8 mouse cellular contexts compared by ENCODE assay signal in genomic region chr1:125911337-125911900, GRCm38 (mm10). TPM values are rescaled to one million over a fixed set of nuclear protein-coding genes. Genes with fewer than 3 reads are reported as not detected.
DNase-seq lines count a peak whose midpoint lies in the region; ATAC-seq lines count a peak whose summit lies in the region.

No protein-coding gene starts in this region.

- ATAC-seq in kidney, embryonic 15.5 days (replicated peaks; ENCODE audit: low FRiP score), result peak; percentile 75
- ATAC-seq in liver, embryonic 13.5 days (ENCODE audit: low read depth), result no peak

- peak overlapping the region; percentile 45 for H3K4me3 ChIP-seq in kidney, embryonic 15.5 days (replicated peaks)
- peak overlapping the region; percentile 45 for H3K4me3 ChIP-seq in liver, embryonic 13.5 days (replicated peaks)

- H3K9me3 ChIP-seq in kidney, embryonic 15.5 days (replicated peaks), result no peaks in the 10 kb centered on the region
- H3K9me3 ChIP-seq in liver, embryonic 13.5 days (replicated peaks), result no peaks in the 10 kb centered on the region

- H3K27me3 ChIP-seq in kidney, embryonic 15.5 days, result peaks cover 55% of the 10 kb centered on the region
- H3K27me3 ChIP-seq in liver, embryonic 13.5 days, result peaks cover 51% of the 10 kb centered on the region

- no peak overlapping the region for H3K9ac ChIP-seq in kidney, embryonic 15.5 days
- H3K9ac ChIP-seq in liver, embryonic 13.5 days, result no peak overlapping the region

- peak; percentile 6 for DNase-seq in gastrocnemius, postnatal 14 days
- no peak for DNase-seq in gastrocnemius, postnatal 25 days
- peak; percentile 15 for DNase-seq in adrenal gland, postnatal 25 days
- DNase-seq in frontal cortex, postnatal 10 days (ENCODE audit: low spot score in 2 of 2), result peak; percentile 20 to 54
- DNase-seq in liver, embryonic 13.5 days, result no peak
- DNase-seq in right cerebral cortex, adult 18-20 months, result peak; percentile 40
- DNase-seq in adipocyte (ENCODE audit: low spot score), result no peak

- no peak overlapping the region for H3K27ac ChIP-seq in kidney, embryonic 15.5 days
- no peak overlapping the region for H3K27ac ChIP-seq in liver, embryonic 13.5 days

- WGBS in kidney, embryonic 15.5 days, result under 1% methylated on average over 35 of the region's 35 CpGs
- WGBS in liver, embryonic 13.5 days (ENCODE audit: insufficient replicate concordance), result under 1% methylated on average over 35 of the region's 35 CpGs

- no peaks in the 10 kb centered on the region for H3K36me3 ChIP-seq in kidney, embryonic 15.5 days
- H3K36me3 ChIP-seq in liver, embryonic 13.5 days, result no peaks in the 10 kb centered on the region

- H3K4me2 ChIP-seq in kidney, embryonic 15.5 days, result peak overlapping the region; percentile 83
- peak overlapping the region; percentile 63 for H3K4me2 ChIP-seq in liver, embryonic 13.5 days

- peaks cover 31% of the 10 kb centered on the region for H3K4me1 ChIP-seq in kidney, embryonic 15.5 days
- peaks cover 12% of the 10 kb centered on the region for H3K4me1 ChIP-seq in liver, embryonic 13.5 days (replicated peaks)

- intact Hi-C loops in gastrocnemius, postnatal 14 days (cut with DNase I; ENCODE audit: low total_unique reads), result no loop called here

RNA-seq across cellular contexts. Expression of gene Lypd1, which starts 1.5 kb away (rescaled TPM):
- under 1 TPM; 0.24 to 0.45 TPM for total RNA-seq in gastrocnemius, postnatal 14 days (2021)
- total RNA-seq in gastrocnemius, postnatal 25 days (2021), result under 1 TPM in 1 of 2 experiments, not detected in 1; 0.29 TPM
- 1.9 and 2.2 TPM in 2 replicates for total RNA-seq in adrenal gland, postnatal 25 days (2021)
- 1.6 and 2.2 TPM in 2 replicates for polyA plus RNA-seq in kidney, embryonic 15.5 days (2015; fragmentation: Nextera tagmentation; extraction: Ambion mirVana)
- 0.93 and 1.0 TPM in 2 replicates for polyA plus RNA-seq in liver, embryonic 13.5 days (2015; fragmentation: Nextera tagmentation; extraction: Ambion mirVana)

Comparison
In these comparisons a context has a peak if more than half of its experiments do, and no peak if none do; other contexts are left out.
1. DNase-seq: peak in gastrocnemius, postnatal 14 days (single experiment), adrenal gland, postnatal 25 days (single experiment), frontal cortex, postnatal 10 days (2 of 2) and right cerebral cortex, adult 18-20 months (single experiment); none in gastrocnemius, postnatal 25 days (single experiment), liver, embryonic 13.5 days (single experiment) and adipocyte (single experiment).